Mouse (Mus musculus) kidney, adult 8-10 months (tissue): ENCODE measurements at regions not wholly inside any gene's neighbourhood (a gene's known extent, or its start where the extent isn't known, plus 50 kb on each side); places are given as distances from the start of the nearest gene placed in this dataset.

Experiments used
- DNase-seq, 2 experiments: peaks; one replicate each; pipeline ENCODE4 v3.0.0; 2022

DNA sequence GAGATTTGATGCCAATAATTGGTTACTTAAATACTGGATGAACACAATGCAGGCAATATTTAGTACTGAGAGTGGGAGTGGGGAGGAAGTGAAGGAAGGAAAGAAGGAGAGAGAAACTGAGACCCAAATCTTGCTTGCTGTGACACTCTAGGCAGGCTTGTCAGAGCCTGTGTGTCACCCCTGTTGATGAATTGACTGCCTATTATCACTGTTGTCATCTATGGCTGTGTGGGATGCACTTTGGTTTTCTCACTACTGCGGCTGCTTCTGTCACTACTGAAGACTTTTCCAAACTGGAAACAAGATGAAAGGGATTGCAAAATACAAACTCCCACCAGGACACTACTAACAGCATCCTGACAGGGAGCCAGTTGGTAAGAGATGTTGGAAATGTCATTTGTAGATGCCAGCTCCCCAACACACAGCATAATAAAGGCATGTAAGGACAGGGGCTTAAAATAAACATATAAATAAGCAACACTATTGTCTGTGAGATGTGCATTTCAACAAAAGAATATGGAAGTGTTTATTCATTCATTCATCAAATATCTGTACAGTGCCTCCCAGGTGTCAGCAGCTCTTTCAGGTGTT is 207.0 kb upstream of the Ufl1 start:
- DNase-seq = no peak

DNA sequence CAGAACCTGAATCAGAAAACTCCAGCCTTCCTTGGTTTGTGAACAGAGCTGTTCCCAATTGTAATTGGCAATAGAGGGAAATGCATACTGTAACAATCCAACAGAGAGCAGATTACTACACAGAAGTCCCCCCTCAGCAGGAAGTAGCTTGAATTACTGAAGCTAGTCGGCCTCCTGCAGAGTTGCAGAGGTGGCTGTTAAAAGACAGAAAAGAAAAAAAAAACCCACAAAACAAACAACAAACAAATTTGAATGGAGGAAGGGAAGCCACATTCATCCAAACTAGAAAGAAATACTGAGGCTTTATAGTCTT is 202.0 kb upstream of the Ufl1 start:
- DNase-seq = no peak

DNA sequence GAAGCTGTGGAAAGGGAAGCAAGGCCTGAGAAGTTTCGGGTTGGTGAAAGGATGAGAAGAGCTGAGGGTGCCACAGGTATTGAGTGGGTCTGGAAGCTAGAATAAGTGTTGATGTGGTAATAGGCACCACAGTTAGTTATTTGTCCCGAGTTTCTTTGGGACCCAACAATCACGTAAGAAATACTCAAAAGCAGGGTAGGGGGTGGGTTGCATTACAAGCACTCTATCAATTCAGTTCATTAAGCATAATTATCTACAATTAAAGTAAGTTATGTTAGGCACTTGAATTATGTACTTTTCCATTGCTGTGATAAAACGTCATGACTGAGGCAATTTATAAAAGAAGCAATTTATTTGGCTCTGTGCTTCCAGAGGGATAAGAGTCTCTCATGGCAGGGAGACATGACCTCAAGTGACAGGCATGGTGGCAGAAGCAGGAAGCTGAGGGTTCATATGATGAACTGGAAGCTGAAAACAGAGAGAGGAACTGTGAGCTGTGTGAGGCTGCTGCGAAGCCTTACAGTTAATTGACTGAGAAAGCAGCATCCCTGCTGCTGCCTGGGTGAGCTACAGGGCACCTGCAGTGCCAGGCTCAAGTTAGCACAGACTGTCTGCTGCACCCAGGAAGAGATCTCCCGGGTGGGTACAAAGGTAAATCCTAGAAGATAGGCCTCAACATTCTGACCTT is 201.5 kb upstream of the Ufl1 start:
- peak; percentile 32 to 41 for DNase-seq

DNA sequence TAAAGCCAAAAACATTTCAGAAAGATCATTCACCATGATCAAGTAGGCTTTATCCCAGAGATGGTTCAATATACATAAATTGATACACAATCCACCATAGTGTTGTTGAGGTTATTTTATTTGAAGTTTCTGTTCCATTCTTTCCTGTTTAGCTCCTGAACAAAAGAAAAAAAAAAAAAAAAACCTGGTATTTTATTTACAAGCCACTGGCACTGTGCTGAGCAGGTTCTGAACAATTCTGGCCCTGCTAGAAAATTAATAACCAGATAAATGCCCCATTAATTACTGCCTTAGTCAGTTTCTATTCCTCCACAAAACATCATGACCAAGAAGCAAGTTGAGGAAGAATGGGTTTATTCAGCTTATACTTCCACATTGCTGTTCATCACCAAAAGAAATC is 191.4 kb upstream of the Ufl1 start:
- peak in 1 of 2 experiments; percentile 24 for DNase-seq

DNA sequence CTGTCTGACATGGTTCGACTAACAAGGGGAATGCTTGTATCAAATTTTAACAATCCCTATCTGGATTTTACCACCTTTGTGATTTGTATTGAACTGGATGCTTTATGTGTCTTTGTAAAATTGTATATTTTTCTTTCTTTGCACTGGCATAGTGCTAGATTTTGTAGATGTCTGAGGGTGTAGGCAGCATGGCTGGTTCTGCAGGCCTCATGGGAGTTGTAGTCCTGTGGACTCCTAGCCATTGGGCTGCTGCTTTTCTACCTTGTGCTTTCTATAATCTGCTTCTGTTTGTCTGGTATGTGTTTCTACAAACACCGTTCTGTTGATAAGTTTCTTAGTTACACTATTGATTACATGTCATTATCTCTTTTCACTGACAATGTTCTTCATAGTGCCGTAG is 184.9 kb upstream of the Ufl1 start:
- no peak for DNase-seq

DNA sequence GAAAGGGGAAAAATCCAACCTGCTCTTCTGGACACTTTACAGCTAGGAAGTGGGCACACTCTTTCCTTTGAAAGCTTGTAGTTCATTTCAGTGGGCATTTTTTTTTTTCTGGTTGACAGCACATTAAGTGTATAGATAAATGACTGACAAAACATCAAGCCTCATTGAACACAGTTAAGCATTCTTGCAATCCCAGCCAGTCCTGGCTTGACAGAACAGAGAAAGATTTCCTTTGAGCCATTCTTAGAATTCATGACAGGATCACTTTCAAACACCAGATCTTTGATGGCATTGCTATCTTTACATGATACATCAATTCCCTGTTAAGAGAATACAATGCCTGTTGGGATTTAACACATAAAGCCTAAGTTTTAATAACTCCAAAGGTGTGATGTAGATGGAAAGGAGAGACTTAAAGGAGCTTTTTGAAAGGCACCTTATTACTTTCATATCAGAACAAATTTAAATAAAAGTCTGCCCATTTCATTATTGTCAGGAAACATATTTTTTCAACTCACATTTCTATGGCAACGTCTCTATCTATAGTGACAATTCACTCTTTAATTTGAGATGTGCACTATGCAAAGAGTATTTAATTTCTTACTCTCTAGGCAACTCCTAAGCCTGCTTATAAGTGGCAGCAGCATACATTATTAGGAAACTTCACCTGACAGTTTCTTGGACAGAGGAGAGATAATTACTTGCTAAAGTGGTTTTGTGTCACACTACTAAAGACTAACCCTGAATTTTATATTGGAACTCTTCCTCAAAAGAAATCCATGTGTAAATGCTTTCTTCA is 183.4 kb upstream of the Ufl1 start:
- no peak for DNase-seq

DNA sequence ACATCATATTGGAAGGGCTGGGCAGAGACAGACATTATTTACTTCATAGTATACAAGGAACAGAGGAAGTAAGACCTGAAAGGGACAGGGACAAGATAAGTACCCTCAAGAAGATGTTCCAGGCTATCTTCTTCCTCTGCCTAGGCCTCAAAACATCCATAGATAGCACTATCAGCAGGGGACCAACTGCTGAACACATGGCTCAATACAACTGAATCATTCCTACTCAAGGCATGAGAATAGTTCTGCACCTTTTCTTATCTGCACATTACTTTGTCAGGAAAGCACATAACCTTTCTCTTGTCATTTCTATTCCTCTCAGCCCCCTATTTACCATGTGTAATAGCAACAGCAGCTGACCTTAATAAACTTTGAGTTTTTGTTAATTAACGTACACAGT is 182.4 kb upstream of the Ufl1 start:
- no peak for DNase-seq

DNA sequence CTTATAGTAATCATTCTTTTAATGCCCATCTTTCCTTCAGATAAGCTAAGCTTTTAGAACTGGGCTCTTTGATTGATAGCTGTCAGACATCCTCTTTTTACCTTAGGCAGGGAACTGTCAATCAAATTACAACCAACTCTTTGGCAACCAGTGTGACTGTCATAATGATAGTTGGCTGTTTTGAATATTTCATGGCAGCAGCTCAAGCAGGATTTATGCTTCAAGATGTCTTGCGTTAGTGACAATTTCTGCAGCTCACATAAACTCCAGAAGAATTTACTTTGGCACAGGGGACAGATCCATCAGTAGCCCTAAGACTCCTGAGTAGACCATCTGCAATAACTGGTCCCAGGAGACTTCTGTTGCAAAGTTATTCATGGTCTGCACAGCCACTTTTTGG is 178.5 kb upstream of the Ufl1 start:
- no peak for DNase-seq

DNA sequence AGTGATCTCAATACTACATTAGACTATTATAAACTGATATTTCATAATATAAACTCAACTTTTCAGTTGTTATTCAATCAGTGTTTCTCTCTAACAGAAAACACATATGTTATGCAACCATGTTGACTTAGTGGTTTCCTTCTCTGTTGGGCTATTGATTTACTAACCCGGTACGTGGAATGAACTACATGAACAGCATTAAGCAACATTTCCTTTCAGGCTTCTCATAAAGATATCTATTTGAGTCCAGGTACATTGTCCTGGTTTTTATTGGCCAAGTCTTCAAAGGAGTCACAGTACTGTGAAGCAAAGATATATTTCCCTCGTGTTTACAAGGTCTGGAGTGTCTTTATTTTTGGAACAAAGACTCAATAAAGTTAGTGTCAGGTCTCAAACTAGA is 173.1 kb upstream of the Ufl1 start:
- DNase-seq = peak in 1 of 2 experiments; percentile 17

DNA sequence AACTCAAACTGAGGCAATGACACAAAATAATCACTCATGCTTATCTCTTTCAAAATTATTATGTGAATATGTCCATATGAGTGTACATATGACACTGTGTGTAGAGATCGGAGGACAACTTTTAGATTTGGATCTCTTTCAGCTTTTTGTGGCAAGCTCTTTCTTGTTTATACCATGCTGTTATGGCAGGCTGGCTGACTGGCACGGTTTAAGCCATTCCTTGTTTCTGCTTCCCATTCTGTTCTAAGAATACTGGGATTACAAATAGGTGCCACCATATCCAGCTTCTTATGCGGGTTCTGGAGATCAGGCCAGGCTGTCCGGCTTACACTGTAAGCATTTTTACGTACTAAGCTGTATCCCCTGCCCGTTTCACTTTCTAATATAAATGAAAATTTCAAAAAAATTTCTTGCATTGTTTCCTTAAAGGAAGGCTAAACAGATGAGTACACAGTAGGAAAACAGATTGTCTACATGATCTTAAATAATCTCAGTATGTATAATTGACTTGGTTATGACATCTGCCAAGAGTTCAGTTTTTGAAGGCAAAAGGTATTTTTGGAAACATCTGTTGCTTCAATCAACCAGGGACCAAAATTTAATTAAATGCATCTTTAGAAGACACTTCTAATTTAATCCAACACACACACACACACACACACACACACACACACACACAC is 171.6 kb upstream of the Ufl1 start:
- DNase-seq = no peak

DNA sequence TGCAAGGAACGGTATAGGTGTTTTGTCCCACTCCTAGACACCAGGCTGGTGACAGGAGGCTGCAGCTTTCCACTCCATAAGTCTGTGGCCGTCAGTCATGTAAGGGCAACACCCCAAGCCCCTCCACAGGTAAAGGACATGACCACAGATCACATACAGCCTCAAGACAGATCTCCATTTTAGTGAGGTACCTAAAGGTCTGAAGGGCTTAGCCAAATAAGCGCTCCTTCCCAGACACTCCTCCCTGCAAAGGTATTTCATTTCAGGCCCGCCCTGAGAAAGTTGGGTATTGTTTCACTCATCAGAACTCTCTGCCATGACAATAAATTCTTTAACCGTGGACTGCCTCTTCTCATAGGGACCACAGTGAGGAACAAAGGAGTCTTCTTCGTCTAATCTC is 170.2 kb upstream of the Ufl1 start:
- DNase-seq = no peak

DNA sequence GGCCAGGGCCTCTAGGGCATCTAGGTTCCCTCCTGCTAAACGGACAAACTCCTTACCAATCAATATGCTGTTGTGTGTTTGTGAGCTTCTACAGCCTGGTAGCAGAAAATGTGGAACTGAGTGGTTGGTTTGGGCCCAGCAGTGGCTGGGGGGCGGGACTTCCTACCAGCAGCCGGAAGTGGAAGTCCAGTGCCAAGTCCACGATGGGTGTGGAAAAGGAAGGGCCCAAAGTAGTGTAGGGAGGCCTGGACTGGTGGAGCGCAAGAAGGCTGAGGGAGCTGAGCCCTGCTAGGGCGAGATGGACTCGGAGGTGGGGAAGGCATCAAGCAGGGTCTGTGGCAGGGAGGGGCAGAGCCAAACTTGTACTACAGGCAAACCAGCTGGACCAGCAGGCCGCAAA is 150.6 kb upstream of the Ufl1 start:
- no peak for DNase-seq

DNA sequence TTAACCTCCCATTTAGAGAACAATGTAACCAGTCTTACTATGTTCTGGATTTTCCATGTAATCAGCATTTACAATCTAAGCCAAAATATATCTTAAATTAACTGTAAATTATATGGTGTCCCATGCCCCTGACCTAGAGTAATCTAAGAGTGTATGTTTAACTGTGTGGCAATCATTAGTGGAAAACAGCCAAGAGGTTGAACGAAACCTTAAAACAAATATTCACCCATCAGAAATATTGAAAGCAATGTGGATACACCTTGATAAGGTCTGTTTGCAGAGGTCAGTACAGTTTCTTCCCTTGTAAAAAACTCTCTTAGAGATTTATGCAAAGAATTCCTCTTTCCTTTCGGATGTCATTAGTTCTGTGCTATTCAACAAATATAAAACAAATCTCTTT is 134.7 kb upstream of the Ufl1 start:
- DNase-seq = no peak

DNA sequence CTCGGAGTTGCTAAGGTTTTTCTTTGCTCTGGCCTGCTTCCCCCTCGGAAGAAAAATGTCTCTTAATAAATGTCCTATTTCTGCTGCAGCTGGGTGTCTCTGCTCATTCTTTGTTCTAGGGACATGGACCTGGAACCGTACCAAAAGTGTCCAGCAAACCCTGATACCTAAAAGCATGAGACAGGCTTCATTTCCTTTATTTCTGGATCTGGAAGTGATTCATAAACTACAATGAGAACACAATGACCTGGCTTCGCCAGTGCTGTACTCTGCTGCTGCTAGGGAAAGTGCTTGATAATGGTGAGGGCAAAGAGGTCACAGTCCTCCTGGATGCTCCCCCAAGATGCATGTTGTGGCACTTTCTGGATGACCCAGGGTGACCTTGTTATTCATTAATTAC is 128.8 kb upstream of the Ufl1 start:
- peak in 1 of 2 experiments; percentile 3 for DNase-seq

DNA sequence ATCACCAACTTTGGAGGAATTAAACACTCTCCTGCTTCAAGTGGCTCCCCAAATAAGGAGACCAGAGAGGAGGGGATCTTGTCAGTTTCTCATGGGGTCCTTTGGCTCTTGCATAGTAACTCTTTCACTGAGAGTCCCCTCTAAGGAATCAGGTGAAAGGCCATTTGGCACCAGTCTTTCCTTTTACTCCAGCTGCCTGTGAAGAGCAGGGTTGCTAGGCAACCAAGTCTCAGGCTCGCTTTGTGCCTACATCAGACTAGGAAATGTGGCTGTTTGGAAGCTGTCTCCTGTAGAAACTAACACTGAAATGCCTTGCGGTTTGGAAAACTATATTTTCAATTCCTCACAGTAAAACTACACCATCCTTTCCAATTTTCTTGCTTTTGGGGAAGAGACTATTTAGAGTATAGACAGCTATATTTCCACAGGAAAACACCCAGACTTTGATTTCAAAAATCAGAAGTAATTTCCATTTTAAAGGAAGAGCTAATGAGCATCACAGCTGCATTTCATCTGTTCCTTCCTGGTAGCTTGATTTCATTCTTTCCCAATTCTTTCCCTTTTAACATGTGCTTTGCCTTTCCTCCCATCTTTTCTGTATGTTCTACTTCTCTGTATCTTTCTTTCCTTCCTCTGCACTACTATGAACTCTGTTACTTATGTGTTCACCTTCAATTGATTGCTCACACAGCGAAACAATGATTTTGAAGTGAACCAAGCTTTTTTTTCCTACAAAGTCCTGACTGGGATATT is 127.3 kb upstream of the Ufl1 start:
- DNase-seq = no peak

DNA sequence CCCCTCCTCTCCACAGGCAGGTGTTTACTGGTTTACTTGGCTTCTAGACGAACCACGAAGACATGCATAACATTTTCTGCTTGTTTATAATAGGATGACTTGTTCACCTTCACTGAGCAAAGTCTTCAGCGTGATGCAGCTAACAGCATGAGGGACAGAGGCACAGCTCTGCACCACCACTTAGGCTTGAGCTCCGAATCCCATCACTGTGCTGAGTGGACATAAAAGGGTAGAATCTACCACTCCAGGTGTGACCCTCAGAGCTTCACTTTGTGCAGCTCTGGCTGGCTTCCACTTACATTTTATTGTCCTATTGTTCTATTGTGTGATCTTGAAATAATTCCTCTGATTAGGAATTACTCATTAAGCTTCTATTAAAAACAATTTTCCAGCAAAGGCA is 126.2 kb upstream of the Ufl1 start:
- no peak for DNase-seq

DNA sequence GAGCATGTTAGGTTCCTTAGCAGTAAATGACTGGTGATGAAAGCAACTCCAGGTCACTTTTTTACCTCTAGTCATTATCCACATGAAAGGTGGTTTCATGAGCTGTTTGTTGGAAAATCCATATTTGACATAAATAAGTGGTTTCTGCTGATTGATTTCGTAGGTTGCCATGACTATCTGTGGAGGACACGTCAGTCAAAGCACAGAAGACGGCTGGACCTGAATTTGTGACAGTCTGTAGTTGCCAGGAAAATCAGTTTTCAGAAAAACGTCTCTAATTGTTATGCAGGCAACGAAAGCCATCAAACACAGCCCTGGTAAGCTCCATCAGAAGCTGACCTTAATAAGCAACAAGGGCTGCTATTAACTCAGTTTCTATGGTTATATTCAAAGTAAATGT is 107.9 kb upstream of the Ufl1 start:
- DNase-seq = no peak

DNA sequence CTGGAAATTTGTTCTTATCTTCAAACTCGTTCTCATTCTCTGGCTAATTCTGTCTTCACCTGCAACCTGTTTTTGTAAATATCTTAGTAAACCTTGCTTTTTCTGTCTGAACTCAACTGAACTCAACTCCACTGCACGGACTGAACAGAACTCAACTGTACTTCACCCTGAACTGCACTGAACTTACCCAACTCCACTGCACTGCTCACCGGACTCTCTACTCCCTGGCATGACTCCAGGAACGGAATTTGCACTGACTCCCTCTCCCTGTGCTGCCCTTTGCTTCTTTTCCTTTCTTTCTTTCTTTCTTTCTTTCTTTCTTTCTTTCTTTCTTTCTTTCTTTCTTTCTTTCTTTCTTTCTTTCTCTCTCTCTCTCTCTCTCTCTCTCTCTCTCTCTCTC is 90.4 kb upstream of the Ufl1 start:
- DNase-seq = peak; percentile 28 to 44

DNA sequence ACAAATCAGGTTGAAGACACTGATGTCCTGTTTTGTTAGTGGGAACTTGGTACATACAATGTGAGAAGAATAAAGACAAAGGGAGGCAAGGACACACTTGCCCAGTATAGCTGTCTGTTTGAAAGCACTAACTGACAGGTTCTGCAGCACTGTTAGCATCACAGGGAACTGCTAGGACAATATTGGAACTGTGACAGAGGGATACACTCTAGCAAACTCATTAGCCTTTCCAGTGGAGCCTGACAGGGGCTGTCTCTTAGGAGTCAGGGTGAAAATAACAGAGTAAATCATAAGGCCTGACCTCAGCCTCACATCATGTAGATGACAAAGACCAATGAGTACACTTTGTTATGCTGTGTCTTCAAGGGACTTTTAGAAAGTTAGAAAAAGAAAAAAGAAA is 82.8 kb upstream of the Ufl1 start:
- DNase-seq = no peak

DNA sequence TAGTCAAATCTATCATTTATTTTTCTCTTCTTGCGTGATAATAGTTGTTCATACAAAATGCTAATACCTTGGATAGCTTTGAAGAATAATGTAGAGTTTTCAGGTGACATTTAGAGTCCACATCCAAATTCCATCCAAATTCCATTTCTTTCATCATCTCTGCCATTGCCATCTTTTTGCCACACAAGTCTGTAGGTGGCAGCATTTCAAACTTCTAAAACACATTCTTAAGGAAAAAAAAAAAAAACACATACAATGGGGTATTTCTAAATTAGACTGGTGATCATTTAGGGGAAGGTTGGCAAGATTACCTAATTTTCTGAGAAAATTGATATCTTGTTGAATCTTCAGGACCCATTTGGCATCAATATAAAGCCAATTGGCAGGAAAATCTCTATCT is 56.0 kb upstream of the Ufl1 start:
- no peak for DNase-seq
